Mouse (Mus musculus): ENCODE measurements around the gene Entpd8. TPM values are rescaled to one million over a fixed set of nuclear protein-coding genes. Genes with fewer than 3 reads are reported as not detected.

Entpd8 gene
- polyA plus RNA-seq, 1 experiment from 2014 or later = 0.26 TPM

- 70% methylated on average over 11 of the region's 11 CpGs for WGBS
- no peak for ATAC-seq (ENCODE audit: insufficient number of reproducible peaks, insufficient read depth, low FRiP score, low read depth)
- Histone ChIP-seq H3K27me3 (ENCODE audit: control insufficient read depth, insufficient read depth, low read length) (no peaks in the 10 kb centered on the region), H3K9ac (replicated peaks; ENCODE audit: low read depth, low read length) (no peak overlapping the region), H3K36me3 (ENCODE audit: control insufficient read depth, insufficient read depth, low read length) (no peaks in the 10 kb centered on the region), H3K4me3 (ENCODE audit: low read depth, low read length) (no peak overlapping the region), H3K27ac (ENCODE audit: low read length) (no peak overlapping the region), H3K4me1 (ENCODE audit: control insufficient read depth, insufficient read depth, low read length) (peaks cover 14% of the 10 kb centered on the region), H3K4me2 (replicated peaks; ENCODE audit: low read depth, low read length) (no peak overlapping the region), H3K9me3 (ENCODE audit: control insufficient read depth, low read depth, low read length) (no peaks in the 10 kb centered on the region)
Measured at GRCm38 (mm10) chr2:25128072-25128471, 48.0 kb downstream of the Entpd8 start.

GRCm38 (mm10) chr2:25131601-25132000, 51.5 kb downstream of the Entpd8 start:
- Histone ChIP-seq H3K9me3 (ENCODE audit: control insufficient read depth, low read depth, low read length) (no peaks in the 10 kb centered on the region), H3K36me3 (ENCODE audit: control insufficient read depth, insufficient read depth, low read length) (no peaks in the 10 kb centered on the region), H3K4me3 (ENCODE audit: low read depth, low read length) (no peak overlapping the region), H3K4me2 (replicated peaks; ENCODE audit: low read depth, low read length) (no peak overlapping the region), H3K27ac (ENCODE audit: low read length) (no peak overlapping the region), H3K27me3 (ENCODE audit: control insufficient read depth, insufficient read depth, low read length) (no peaks in the 10 kb centered on the region), H3K4me1 (ENCODE audit: control insufficient read depth, insufficient read depth, low read length) (peaks cover 5% of the 10 kb centered on the region), H3K9ac (replicated peaks; ENCODE audit: low read depth, low read length) (no peak overlapping the region)
- 82% methylated on average over 9 of the region's 9 CpGs for WGBS
- ATAC-seq (ENCODE audit: insufficient number of reproducible peaks, insufficient read depth, low FRiP score, low read depth) = no peak

Small RNAs within 50 kb of the gene (microRNA-seq; reads per million reads assigned to microRNA genes)
- not detected for gene Gm24328
- gene Mir7664 = not detected

Other genes with a start within 250 kb of the Entpd8 start
- 91.2 and 95.9 TPM in 2 replicates for gene Ehmt1, start 160.7 kb upstream of the Entpd8 start, polyA plus RNA-seq (2014; fragmentation: Nextera tagmentation; extraction: Ambion mirVana)
- gene Arrdc1, start 145.1 kb upstream of the Entpd8 start, polyA plus RNA-seq (2014; fragmentation: Nextera tagmentation; extraction: Ambion mirVana) = 72.4 and 80.5 TPM in 2 replicates
- gene Zmynd19, start 130.5 kb upstream of the Entpd8 start, polyA plus RNA-seq (2014; fragmentation: Nextera tagmentation; extraction: Ambion mirVana) = 6.3 and 8.1 TPM in 2 replicates
- 25.4 and 28.6 TPM in 2 replicates for gene Dph7, start 117.9 kb upstream of the Entpd8 start, polyA plus RNA-seq (2014; fragmentation: Nextera tagmentation; extraction: Ambion mirVana)
- 114 and 129 TPM in 2 replicates for gene Mrpl41, start 105.2 kb upstream of the Entpd8 start, polyA plus RNA-seq (2014; fragmentation: Nextera tagmentation; extraction: Ambion mirVana)
- 5.2 and 6.5 TPM in 2 replicates for gene Pnpla7, start 104.3 kb upstream of the Entpd8 start, polyA plus RNA-seq (2014; fragmentation: Nextera tagmentation; extraction: Ambion mirVana)
- gene Nsmf, start 25.9 kb upstream of the Entpd8 start, polyA plus RNA-seq (2014; fragmentation: Nextera tagmentation; extraction: Ambion mirVana) = 59.5 and 60.3 TPM in 2 replicates
- gene Noxa1, start 14.8 kb downstream of the Entpd8 start, polyA plus RNA-seq (2014; fragmentation: Nextera tagmentation; extraction: Ambion mirVana) = 2.3 and 5.0 TPM in 2 replicates
- gene Nrarp, start 100.5 kb downstream of the Entpd8 start, polyA plus RNA-seq (2014; fragmentation: Nextera tagmentation; extraction: Ambion mirVana) = 8.0 and 8.9 TPM in 2 replicates
- gene Tor4a, start 116.6 kb downstream of the Entpd8 start, polyA plus RNA-seq (2014; fragmentation: Nextera tagmentation; extraction: Ambion mirVana) = 12.8 and 15.8 TPM in 2 replicates
- gene Nelfb, start 131.2 kb downstream of the Entpd8 start, polyA plus RNA-seq (2014; fragmentation: Nextera tagmentation; extraction: Ambion mirVana) = 102 TPM in 2 replicates
- not detected in 2 replicates for gene Stpg3, start 134.3 kb downstream of the Entpd8 start, polyA plus RNA-seq (2014; fragmentation: Nextera tagmentation; extraction: Ambion mirVana)
- gene Fam166a, start 138.4 kb downstream of the Entpd8 start, polyA plus RNA-seq (2014; fragmentation: Nextera tagmentation; extraction: Ambion mirVana) = not detected in 2 replicates
- gene Tubb4b, start 144.4 kb downstream of the Entpd8 start, polyA plus RNA-seq (2014; fragmentation: Nextera tagmentation; extraction: Ambion mirVana) = 512 and 519 TPM in 2 replicates
- 0.14 TPM in 1 of 2 replicates, not detected in the other for gene Slc34a3, start 154.1 kb downstream of the Entpd8 start, polyA plus RNA-seq (2014; fragmentation: Nextera tagmentation; extraction: Ambion mirVana)
- not detected in 2 replicates for gene Rnf224, start 156.5 kb downstream of the Entpd8 start, polyA plus RNA-seq (2014; fragmentation: Nextera tagmentation; extraction: Ambion mirVana)
- 10.9 and 11.9 TPM in 2 replicates for gene Rnf208, start 162.0 kb downstream of the Entpd8 start, polyA plus RNA-seq (2014; fragmentation: Nextera tagmentation; extraction: Ambion mirVana)
- gene Cysrt1, start 162.1 kb downstream of the Entpd8 start, polyA plus RNA-seq (2014; fragmentation: Nextera tagmentation; extraction: Ambion mirVana) = 0.49 and 1.0 TPM in 2 replicates
- 5.9 and 8.5 TPM in 2 replicates for gene AL732309.1, start 166.6 kb downstream of the Entpd8 start, polyA plus RNA-seq (2014; fragmentation: Nextera tagmentation; extraction: Ambion mirVana)
- gene Tmem203, start 175.1 kb downstream of the Entpd8 start, polyA plus RNA-seq (2014; fragmentation: Nextera tagmentation; extraction: Ambion mirVana) = 14.7 and 16.8 TPM in 2 replicates
- gene Tprn, start 182.3 kb downstream of the Entpd8 start, polyA plus RNA-seq (2014; fragmentation: Nextera tagmentation; extraction: Ambion mirVana) = 6.2 and 8.5 TPM in 2 replicates
- gene Ssna1, start 192.1 kb downstream of the Entpd8 start, polyA plus RNA-seq (2014; fragmentation: Nextera tagmentation; extraction: Ambion mirVana) = 241 and 246 TPM in 2 replicates
- 108 and 116 TPM in 2 replicates for gene Anapc2, start 192.2 kb downstream of the Entpd8 start, polyA plus RNA-seq (2014; fragmentation: Nextera tagmentation; extraction: Ambion mirVana)
- not detected in 2 replicates for gene Tmem210, start 207.8 kb downstream of the Entpd8 start, polyA plus RNA-seq (2014; fragmentation: Nextera tagmentation; extraction: Ambion mirVana)
- 1.9 and 3.4 TPM in 2 replicates for gene Lrrc26, start 209.6 kb downstream of the Entpd8 start, polyA plus RNA-seq (2014; fragmentation: Nextera tagmentation; extraction: Ambion mirVana)
- gene Grin1, start 238.9 kb downstream of the Entpd8 start, polyA plus RNA-seq (2014; fragmentation: Nextera tagmentation; extraction: Ambion mirVana) = 1.8 and 3.2 TPM in 2 replicates